Mouse (Mus musculus) ovary, postnatal 10 days (tissue): Measurements from ENCODE around the gene Wnt3.

Experiments
- DNase-seq: peaks from one replicate; pipeline ENCODE4 v3.0.0; 2022; ENCODE audit warnings: low spot score

Wnt3 gene

GRCm38 (mm10) chr11:103848287-103848686 is 74.3 kb downstream of the Wnt3 start:
- DNase-seq = no peak

GRCm38 (mm10) chr11:103852590-103853283 is 78.8 kb downstream of the Wnt3 start:
- no peak for DNase-seq

DNA sequence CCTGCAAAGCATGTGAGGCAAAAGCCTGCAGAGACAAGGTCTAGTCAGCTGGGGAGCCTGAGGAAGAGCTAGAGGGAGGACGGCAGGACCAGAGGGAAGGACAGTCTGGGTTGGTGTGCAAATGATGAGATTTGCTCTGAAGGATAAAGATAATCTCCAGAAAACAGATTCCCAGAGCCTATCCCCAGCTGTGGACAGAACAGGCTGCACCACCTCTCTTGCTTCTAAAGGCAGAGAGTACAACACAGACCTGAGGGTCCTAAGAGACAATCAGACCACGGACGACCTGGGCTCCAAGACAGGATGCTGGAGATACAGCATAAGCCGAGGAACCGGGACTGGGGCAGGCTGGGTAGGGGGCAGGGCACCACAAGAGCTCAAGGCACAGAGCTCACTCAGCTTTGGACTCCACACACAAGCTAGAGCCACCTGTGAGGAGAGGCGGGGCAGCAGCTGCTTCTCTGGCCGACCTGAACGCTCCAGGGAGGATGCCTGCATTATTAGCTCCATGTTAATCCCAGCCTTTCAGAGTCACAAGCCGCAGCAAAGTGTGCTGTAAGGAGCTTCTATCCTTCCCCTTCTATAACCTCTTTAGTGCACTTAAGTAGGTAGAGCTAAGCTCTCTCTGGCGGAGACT is 79.5 kb downstream of the Wnt3 start:
- no peak for DNase-seq

- no peak for DNase-seq
These were observed 80.3 kb downstream of the Wnt3 start for GRCm38 (mm10) chr11:103854294-103854693.

DNA sequence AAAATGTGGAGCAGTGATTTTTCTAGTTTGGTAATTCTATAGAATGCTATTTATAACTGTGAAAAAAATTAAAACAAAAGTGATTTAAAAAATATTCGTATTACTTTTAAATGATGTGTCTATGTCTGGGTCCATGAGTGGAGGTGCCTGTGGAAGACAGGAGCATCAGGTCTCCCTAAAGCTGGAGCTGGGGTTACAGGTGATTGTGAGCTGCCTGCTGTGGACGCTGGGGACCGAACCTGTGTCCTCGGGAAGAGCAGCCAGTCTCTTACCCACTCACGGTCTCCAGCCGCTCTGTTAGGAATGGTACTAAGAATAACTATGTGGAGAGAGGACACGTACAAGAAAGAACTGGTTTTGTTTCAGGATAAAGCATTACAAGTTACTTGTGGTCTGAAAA is 82.7 kb downstream of the Wnt3 start:
- no peak for DNase-seq

DNA sequence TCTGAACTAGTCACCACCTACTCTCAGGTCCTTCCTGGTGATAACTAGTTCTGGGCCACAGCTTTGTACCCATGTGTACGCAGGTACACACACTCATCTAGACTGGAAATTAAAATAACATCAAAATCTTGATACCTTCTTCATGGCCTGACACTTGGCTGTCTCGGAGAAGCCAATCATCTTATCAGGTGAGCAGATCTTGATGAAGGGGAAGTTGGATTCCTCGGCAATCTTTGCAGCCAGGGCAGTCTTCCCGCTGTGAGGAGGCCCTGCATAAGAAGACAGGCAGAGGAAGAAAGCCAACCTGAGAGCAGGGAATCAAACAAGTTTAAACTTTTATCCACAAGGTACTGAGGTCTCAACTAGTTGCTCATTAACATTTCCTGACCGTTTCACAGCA is 84.8 kb downstream of the Wnt3 start:
- no peak for DNase-seq

- no peak for DNase-seq
These were observed 86.1 kb downstream of the Wnt3 start for GRCm38 (mm10) chr11:103859933-103860610.

GRCm38 (mm10) chr11:103862951-103863350 is 89.0 kb downstream of the Wnt3 start:
- DNase-seq = no peak

- DNase-seq = no peak
These were observed 90.5 kb downstream of the Wnt3 start for GRCm38 (mm10) chr11:103864486-103864885.

- no peak for DNase-seq
These were observed 91.4 kb downstream of the Wnt3 start for GRCm38 (mm10) chr11:103865346-103865745.
